17 mouse cellular contexts compared by ENCODE assay signal in genomic region chr15:66461916-66462315, GRCm38 (mm10). TPM values are rescaled to one million over a fixed set of nuclear protein-coding genes. Genes with fewer than 3 reads are reported as not detected.
DNase-seq lines count a peak whose midpoint lies in the region; TF ChIP-seq lines count a peak whose summit lies in the region.
"Had no signal": no experiment of that assay in that cellular context is flagged by ENCODE, and none has a peak within 500 bp of the region (broad histone marks: within the 10 kb centered on the region; RNA-seq: fewer than 3 reads in every experiment).

No protein-coding gene starts in this region.

- TF ChIP-seq CTCF in thymus, adult 2 months (IDR thresholded peaks at IDR 0.05; ENCODE audit: borderline replicate concordance, control insufficient read depth, extremely low read depth, insufficient read depth, low read length, poor library complexity), result no peak
- TF ChIP-seq CTCF in bone marrow, adult 2 months (IDR thresholded peaks at IDR 0.05; ENCODE audit: control insufficient read depth, insufficient read depth, low read length), result peak; percentile 40; the same call in 1 of the 2 replicates

- no peaks in the 10 kb centered on the region for H3K36me3 ChIP-seq in thymus, adult 2 months (ENCODE audit: control insufficient read depth, insufficient read depth, low read length)
- H3K36me3 ChIP-seq: embryonic facial prominence, embryonic 13.5 days; limb, embryonic 12.5 days had no signal

- DNase-seq in adrenal gland, adult 2 months, result peak; percentile 23
- no peak for DNase-seq in adrenal gland, postnatal 10 days
- DNase-seq in thymus, adult 2 months, result peak; percentile 24
- DNase-seq in thymus, postnatal 0 days (ENCODE audit: low spot score), result no peak
- DNase-seq in thymus, postnatal 4 days, result peak; percentile 24
- no peak for DNase-seq in right cerebral cortex, postnatal 36 days (ENCODE audit: low spot score in 2 of 2)
- DNase-seq in ovary, postnatal 10 days (ENCODE audit: low spot score), result no peak
- DNase-seq: cerebellum, adult 9-10 months; gastrocnemius, postnatal 10 days; kidney, adult 18-20 months; lung, adult 18-20 months had no signal

- no peak overlapping the region for H3K27ac ChIP-seq in thymus, adult 2 months (ENCODE audit: control insufficient read depth, insufficient read depth, low read length)
- H3K27ac ChIP-seq in bone marrow, adult 2 months (ENCODE audit: control insufficient read depth, insufficient read depth, low read depth, low read length, poor library complexity), result no peak overlapping the region
- H3K27ac ChIP-seq: embryonic facial prominence, embryonic 13.5 days; forebrain, embryonic 13.5 days; limb, embryonic 12.5 days had no signal

- H3K4me3 ChIP-seq in thymus, adult 2 months (ENCODE audit: control insufficient read depth, insufficient read depth, low read length), result no peak overlapping the region
- H3K4me3 ChIP-seq in bone marrow, adult 2 months (replicated peaks; ENCODE audit: control insufficient read depth, low read depth, low read length), result no peak overlapping the region
- H3K4me3 ChIP-seq: embryonic facial prominence, embryonic 13.5 days; forebrain, embryonic 13.5 days; limb, embryonic 12.5 days had no signal

- no peaks in the 10 kb centered on the region for H3K4me1 ChIP-seq in thymus, adult 2 months (replicated peaks; ENCODE audit: control insufficient read depth, insufficient read depth, low read length)
- H3K4me1 ChIP-seq in bone marrow, adult 2 months (ENCODE audit: control insufficient read depth, insufficient read depth, low read length), result no peaks in the 10 kb centered on the region
- H3K4me1 ChIP-seq: embryonic facial prominence, embryonic 13.5 days; forebrain, embryonic 13.5 days; limb, embryonic 12.5 days had no signal

- no peak for TF ChIP-seq POLR2A in thymus, adult 2 months (IDR thresholded peaks at IDR 0.05; ENCODE audit: control insufficient read depth, extremely low read depth, insufficient read depth, low read length, poor library complexity)
- TF ChIP-seq POLR2A in bone marrow, adult 2 months (IDR thresholded peaks at IDR 0.05; ENCODE audit: borderline replicate concordance, control insufficient read depth, low read depth, low read length), result no peak

- no peaks in the 10 kb centered on the region for H3K27me3 ChIP-seq in thymus, adult 2 months (ENCODE audit: control insufficient read depth, insufficient read depth, low read length)
- H3K27me3 ChIP-seq: embryonic facial prominence, embryonic 13.5 days; forebrain, embryonic 13.5 days; limb, embryonic 12.5 days had no signal

RNA-seq across cellular contexts. Expression of gene Lrrc6, which starts 38.8 kb away (rescaled TPM):
- under 1 TPM; 0.35 to 0.45 TPM for total RNA-seq in adrenal gland, adult 2 months (2021)
- not detected in 2 replicates for polyA plus RNA-seq in adrenal gland, adult 2 months (2012; rRNA removed)
- total RNA-seq in adrenal gland, postnatal 10 days (2021), result under 1 TPM; 0.12 to 0.27 TPM
- polyA plus RNA-seq in thymus, adult 2 months (2012; rRNA removed), result 0.05 TPM in 1 of 2 replicates, not detected in the other
- polyA plus RNA-seq in thymus, postnatal 0 days (2015; fragmentation: Nextera tagmentation; extraction: Ambion mirVana), result 0.21 and 0.23 TPM in 2 replicates
- not detected in 2 replicates for polyA plus RNA-seq in bone marrow, adult 2 months (2011; ENCODE audit: insufficient read depth, insufficient read length, low replicate concordance, missing spikeins)
- total RNA-seq: gastrocnemius, postnatal 10 days; hematopoietic stem cell, adult 5-6 weeks had no signal
- polyA plus RNA-seq: embryonic facial prominence, embryonic 13.5 days; heart, embryonic 11.5 days; limb, embryonic 12.5 days had no signal

Comparison
In these comparisons a context has a peak if more than half of its experiments do, and no peak if none do; other contexts are left out.
1. DNase-seq: peak in adrenal gland, adult 2 months (single experiment), thymus, adult 2 months (single experiment) and thymus, postnatal 4 days (single experiment); none in adrenal gland, postnatal 10 days (single experiment), thymus, postnatal 0 days (single experiment), right cerebral cortex, postnatal 36 days (0 of 2) and ovary, postnatal 10 days (single experiment).